Mouse (Mus musculus) kidney, postnatal 0 days (tissue): ENCODE measurements around the gene Hnrnpm. TPM values are rescaled to one million over a fixed set of nuclear protein-coding genes. Genes with fewer than 3 reads are reported as not detected.

ENCODE experiments used
- ATAC-seq: fragments of 200-750 bp; cut with Nextera tagmentation; replicated peaks from 2 replicates; pipeline ENCODE4 v1.8.0; 2017; ENCODE audit warnings: low read depth, moderate number of reproducible peaks, moderate TSS enrichment, moderate library complexity; ENCODE audit not compliant: low FRiP score
- DNase-seq: peaks from one replicate; pipeline ENCODE4 v3.0.0-alpha.2; 2016; ENCODE audit warnings: low spot score
- H3K27ac ChIP-seq: fragments of 300-500 bp; sonication (generic); 2 replicates; pipeline ENCODE4 v1.5.1; 2014; ENCODE audit warnings: mild to moderate bottlenecking
- H3K27me3 ChIP-seq: fragments of 300-500 bp; sonication (generic); 2 replicates; pipeline ENCODE4 v1.6.1; 2014; ENCODE audit warnings: low read length, mixed read lengths; ENCODE audit not compliant: insufficient read depth
- H3K36me3 ChIP-seq: fragments of 300-500 bp; sonication (generic); 2 replicates; pipeline ENCODE4 v1.6.1; 2014; ENCODE audit warnings: low read length, mixed read lengths; ENCODE audit not compliant: insufficient read depth
- H3K4me1 ChIP-seq: fragments of 300-500 bp; sonication (generic); replicated peaks from 2 replicates; pipeline ENCODE4 v1.6.1; 2014; ENCODE audit warnings: antibody characterized with exemption, low read length, mixed read lengths; ENCODE audit not compliant: insufficient read depth
- H3K4me2 ChIP-seq: fragments of 300-500 bp; sonication (generic); 2 replicates; pipeline ENCODE4 v1.6.1; 2014; ENCODE audit warnings: mild to moderate bottlenecking, low read length, moderate library complexity, mixed read lengths
- H3K4me3 ChIP-seq: fragments of 300-500 bp; sonication (generic); replicated peaks from 2 replicates; pipeline ENCODE4 v1.5.1; 2014; ENCODE audit warnings: low read depth, low read length
- H3K9ac ChIP-seq: fragments of 300-500 bp; sonication (generic); 2 replicates; pipeline ENCODE4 v1.6.1; 2014; ENCODE audit warnings: low read depth, low read length
- H3K9me3 ChIP-seq: fragments of 300-500 bp; sonication (generic); replicated peaks from 2 replicates; pipeline ENCODE4 v1.6.1; 2016; ENCODE audit warnings: low read length, inconsistent platforms, mixed read lengths
- CTCF ChIP-seq: IDR thresholded peaks from 2 replicates; pipeline ENCODE4 v1.5.1; 2016; ENCODE audit warnings: antibody characterized with exemption, low read depth, mild to moderate bottlenecking, moderate library complexity
- WGBS: fragments of 180-500 bp; shearing (Covaris S2); extraction: QIAGEN DNeasy Blood & Tissue Kit; methylation state at CpG from one replicate; pipeline ENCODE4 v1.1.7; 2014; 5-methylcytosine and 5-hydroxymethylcytosine counted together
- polyA plus RNA-seq: library from polyadenylated mRNA; unstranded; fragments of >200 nt; fragmentation: Nextera tagmentation; extraction: Ambion mirVana; gene quantifications from 2 replicates; pipeline ENCODE4 v1.2.1, GENCODE M21; 2015

Gene Hnrnpm
- polyA plus RNA-seq, 1 experiment from 2014 or later: 248 TPM

- peak overlapping the region; percentile 86; the same call in 1 of the 2 replicates for H3K4me3 ChIP-seq
- H3K36me3 ChIP-seq: no peaks in the 10 kb centered on the region
- H3K9ac ChIP-seq: peak overlapping the region; percentile 82; the same call in 1 of the 2 replicates
- no peak for ATAC-seq
- WGBS: 44% methylated on average over 10 of the region's 10 CpGs
- no peak for TF ChIP-seq CTCF
- peak overlapping the region; percentile 25; the same call in 1 of the 2 replicates for H3K27ac ChIP-seq
- H3K27me3 ChIP-seq: no peaks in the 10 kb centered on the region
- H3K9me3 ChIP-seq: no peaks in the 10 kb centered on the region
- DNase-seq: no peak
- peak overlapping the region; percentile 27 for H3K4me2 ChIP-seq
- H3K4me1 ChIP-seq: no peaks in the 10 kb centered on the region
Observed at GRCm38 (mm10) chr17:33718944-33719725, 32.5 kb upstream of the Hnrnpm start.

- Histone ChIP-seq H3K27me3 (no peaks in the 10 kb centered on the region), H3K4me1 (no peaks in the 10 kb centered on the region), H3K4me3 (peak within 1 kb of the TSS; percentile 86), H3K9ac (peak within 1 kb of the TSS; percentile 82), H3K4me2 (peak within 1 kb of the TSS; percentile 77), H3K36me3 (no peaks in the 10 kb centered on the region), H3K27ac (peak within 1 kb of the TSS; percentile 58; the same call in 1 of the 2 replicates), H3K9me3 (no peaks in the 10 kb centered on the region)
- no peak for TF ChIP-seq CTCF
- DNase-seq: peak; percentile 98
- 3% methylated on average over 46 of the region's 46 CpGs for WGBS
- ATAC-seq: peak; percentile 100
Observed at GRCm38 (mm10) chr17:33718384-33718881, 31.8 kb upstream of the Hnrnpm start, which contains the start of gene March2. TSS of gene March2 (minus strand) at chr17:33718670.

- TF ChIP-seq CTCF: no peak
- Histone ChIP-seq H3K36me3 (no peaks in the 10 kb centered on the region), H3K4me2 (peak overlapping the region; percentile 77), H3K27me3 (no peaks in the 10 kb centered on the region), H3K9me3 (no peaks in the 10 kb centered on the region), H3K9ac (peak overlapping the region; percentile 82), H3K27ac (peak overlapping the region; percentile 58; the same call in 1 of the 2 replicates), H3K4me1 (no peaks in the 10 kb centered on the region), H3K4me3 (peak overlapping the region; percentile 86)
- no peak for ATAC-seq
- peak; percentile 9 for DNase-seq
- 6% methylated on average over 8 of the region's 8 CpGs for WGBS
Observed at GRCm38 (mm10) chr17:33717982-33718381, 31.3 kb upstream of the Hnrnpm start.

DNA sequence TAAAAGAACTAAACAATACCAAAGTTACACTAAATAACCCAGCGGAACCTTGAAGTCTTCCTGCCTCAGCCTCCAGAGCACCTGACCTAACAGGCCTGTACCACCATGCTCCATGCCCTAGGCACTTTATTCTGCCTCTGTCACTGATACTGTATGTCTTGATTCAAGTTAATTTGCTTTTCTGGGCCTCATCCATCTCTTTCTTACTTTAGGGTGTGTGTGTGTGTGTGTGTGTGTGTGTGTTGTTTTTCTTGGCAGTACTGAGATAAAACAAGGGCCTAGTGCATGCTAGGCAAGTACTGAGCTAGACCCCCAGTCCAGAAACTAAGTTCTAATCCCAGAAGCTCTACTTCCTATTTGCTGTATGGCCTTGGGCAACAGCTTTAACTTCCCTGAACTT is 30.6 kb upstream of the Hnrnpm start:
- Histone ChIP-seq H3K4me3 (no peak overlapping the region), H3K9ac (no peak overlapping the region), H3K9me3 (no peaks in the 10 kb centered on the region), H3K4me2 (no peak overlapping the region), H3K36me3 (no peaks in the 10 kb centered on the region), H3K4me1 (no peaks in the 10 kb centered on the region), H3K27ac (no peak overlapping the region), H3K27me3 (no peaks in the 10 kb centered on the region)
- ATAC-seq: no peak
- WGBS: 100% methylated on average over 1 of the region's 1 CpGs
- TF ChIP-seq CTCF: no peak
- DNase-seq: no peak

GRCm38 (mm10) chr17:33714779-33715178 is 28.1 kb upstream of the Hnrnpm start:
- H3K27me3 ChIP-seq: no peaks in the 10 kb centered on the region
- H3K4me2 ChIP-seq: no peak overlapping the region
- no peak overlapping the region for H3K27ac ChIP-seq
- no peaks in the 10 kb centered on the region for H3K9me3 ChIP-seq
- no peaks in the 10 kb centered on the region for H3K4me1 ChIP-seq
- ATAC-seq: no peak
- WGBS: 85% methylated on average over 1 of the region's 1 CpGs
- no peak overlapping the region for H3K9ac ChIP-seq
- H3K36me3 ChIP-seq: no peaks in the 10 kb centered on the region
- TF ChIP-seq CTCF: no peak
- no peak for DNase-seq
- no peak overlapping the region for H3K4me3 ChIP-seq

DNA sequence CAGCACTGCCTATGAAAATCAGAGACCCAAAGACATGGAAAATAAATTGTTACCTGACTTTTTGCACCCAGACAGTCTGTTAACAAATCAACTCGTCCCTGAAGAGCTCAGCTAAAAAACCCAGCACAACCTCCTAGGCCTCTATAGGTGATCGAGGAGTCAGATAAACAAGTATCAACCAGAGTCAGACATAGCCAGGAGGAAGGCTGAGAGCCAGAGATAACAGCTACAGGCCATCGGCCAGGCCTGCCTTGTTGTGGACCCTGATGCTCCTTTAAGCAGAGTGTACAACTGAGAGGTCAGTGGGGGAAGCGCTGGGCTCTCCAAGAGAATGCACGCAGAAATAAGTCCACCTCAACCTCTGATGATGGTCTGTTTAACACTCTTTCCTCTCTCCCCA is 26.6 kb upstream of the Hnrnpm start:
- TF ChIP-seq CTCF: no peak
- no peak for DNase-seq
- no peak overlapping the region for H3K4me2 ChIP-seq
- H3K4me1 ChIP-seq: no peaks in the 10 kb centered on the region
- H3K36me3 ChIP-seq: 0 out of 2 replicates have a peak, but pooled peaks cover 4% of the 10 kb centered on the region
- no peak overlapping the region for H3K27ac ChIP-seq
- no peak overlapping the region for H3K4me3 ChIP-seq
- H3K9me3 ChIP-seq: no peaks in the 10 kb centered on the region
- H3K27me3 ChIP-seq: no peaks in the 10 kb centered on the region
- 76% methylated on average over 5 of the region's 5 CpGs for WGBS
- no peak overlapping the region for H3K9ac ChIP-seq
- ATAC-seq: no peak
